Mouse (Mus musculus) adrenal gland, postnatal 36 days (tissue): ENCODE results near the gene Srxn1. TPM values are rescaled to one million over a fixed set of nuclear protein-coding genes. Genes with fewer than 3 reads are reported as not detected.
"Not testable (repeated sequence)": the region's sequence is repeated elsewhere in the genome, so short reads cannot be mapped to it uniquely, and the experiment has no call there.

Experiments
- DNase-seq, 2 experiments: peaks; one replicate each; pipeline ENCODE4 v3.0.0; 2021; ENCODE audit warnings: mixed read lengths in 1 of 2
- long read RNA-seq, 2 experiments: library from polyadenylated mRNA; stranded (forward); transcript quantifications; one replicate each; pipeline ENCODE4 v2.0.0; 2021; ENCODE audit warnings: borderline sequencing depth in 2 of 2
- total RNA-seq, 2 experiments: library from RNA; stranded (reverse); gene quantifications; 2 replicates each; pipeline ENCODE4 v1.2.3; 2021

Gene Srxn1
- total RNA-seq, result 100 to 1,000 TPM; 264 to 540 TPM
- long read RNA-seq, experiment 1, transcript Srxn1-203 (2 exons, 446 nt), result minor isoform, 7 of 225 reads
- long read RNA-seq, experiment 1, transcript Srxn1-201 (2 exons, 2,812 nt), result major isoform, 166 of 225 reads
- long read RNA-seq, experiment 1, partial matches to known transcripts, result 50 of 225 reads
- long read RNA-seq, experiment 1, other reads (novel, unspliced or antisense), result 2 of 225 reads
- long read RNA-seq, experiment 2, transcript Srxn1-201 (2 exons, 2,812 nt), result major isoform, 116 of 140 reads
- long read RNA-seq, experiment 2, partial matches to known transcripts, result 17 of 140 reads
- long read RNA-seq, experiment 2, other reads (novel, unspliced or antisense), result 3 of 140 reads

GRCm38 (mm10) chr2:152105318-152106224, at the start of gene Srxn1:
Gene Srxn1, plus strand, starts transcription at chr2:152105516.
- DNase-seq, result peak; percentile 96 to 97

- no peak for DNase-seq
Observed at GRCm38 (mm10) chr2:152056368-152057251, 48.7 kb upstream of the Srxn1 start.

- no peak for DNase-seq
Observed at GRCm38 (mm10) chr2:152057252-152057563, 48.1 kb upstream of the Srxn1 start.

- DNase-seq, result not testable (repeated sequence)
Observed at GRCm38 (mm10) chr2:152062817-152063216, 42.5 kb upstream of the Srxn1 start.

- no peak for DNase-seq
Observed at GRCm38 (mm10) chr2:152068660-152069433, 36.5 kb upstream of the Srxn1 start.

GRCm38 (mm10) chr2:152069434-152069786, 35.9 kb upstream of the Srxn1 start:
- DNase-seq, result no peak

- DNase-seq, result no peak
Observed at GRCm38 (mm10) chr2:152069941-152070340, 35.4 kb upstream of the Srxn1 start.

- DNase-seq, result no peak
Observed at GRCm38 (mm10) chr2:152074521-152074920, 30.8 kb upstream of the Srxn1 start.

- DNase-seq, result no peak
Observed at GRCm38 (mm10) chr2:152075294-152075889, 29.9 kb upstream of the Srxn1 start.

GRCm38 (mm10) chr2:152077337-152077736, 28.0 kb upstream of the Srxn1 start:
- no peak for DNase-seq

- peak in 1 of 2 experiments; percentile 12 for DNase-seq
Observed at GRCm38 (mm10) chr2:152080685-152081541, 24.4 kb upstream of the Srxn1 start, which contains the start of gene Scrt2. Gene Scrt2, plus strand, starts transcription at chr2:152081529.

- DNase-seq, result peak; percentile 89 to 95
Observed at GRCm38 (mm10) chr2:152081641-152082448, 23.5 kb upstream of the Srxn1 start.

GRCm38 (mm10) chr2:152082456-152083285, 22.6 kb upstream of the Srxn1 start:
- no peak for DNase-seq

GRCm38 (mm10) chr2:152083411-152083810, 21.9 kb upstream of the Srxn1 start:
- no peak for DNase-seq

- no peak for DNase-seq
Observed at GRCm38 (mm10) chr2:152084298-152084697, 21.0 kb upstream of the Srxn1 start.

GRCm38 (mm10) chr2:152085414-152085813, 19.9 kb upstream of the Srxn1 start:
- DNase-seq, result no peak

GRCm38 (mm10) chr2:152086451-152086850, 18.9 kb upstream of the Srxn1 start:
- no peak for DNase-seq

GRCm38 (mm10) chr2:152087111-152087510, 18.2 kb upstream of the Srxn1 start:
- no peak for DNase-seq
